ENCODE assay signal across 12 mouse cellular contexts in the genomic region with DNA sequence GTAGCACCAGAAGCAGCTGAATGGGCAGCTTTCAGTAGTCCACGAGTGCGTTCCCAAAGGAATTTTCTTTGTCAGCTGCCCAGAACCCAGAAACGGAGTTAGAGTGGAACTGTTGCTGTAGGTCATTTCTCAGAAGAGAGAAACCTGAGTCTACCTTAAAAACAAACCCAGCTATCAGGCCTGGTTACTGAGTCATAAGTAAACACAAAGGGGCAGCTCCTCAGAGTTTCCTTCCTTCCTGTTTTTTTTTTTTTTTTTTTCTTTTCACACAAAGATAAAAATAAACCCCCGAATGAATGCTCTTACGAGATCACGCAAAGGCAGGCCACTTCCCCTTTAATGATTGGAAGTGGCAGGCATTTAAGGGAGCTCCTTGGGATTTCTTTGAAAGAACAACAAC. TPM values are rescaled to one million over a fixed set of nuclear protein-coding genes. Genes with fewer than 3 reads are reported as not detected.
A peak's percentile ranks its signal among the peaks of the same experiment; 100 is the strongest.
DNase-seq lines count a peak whose midpoint lies in the region; ATAC-seq lines count a peak whose summit lies in the region.
"Had no signal": no experiment of that assay in that cellular context is flagged by ENCODE, and none has a peak within 500 bp of the region (broad histone marks: within the 10 kb centered on the region; RNA-seq: fewer than 3 reads in every experiment).

Gene Tspan8 (plus strand): TSS at position 322 of the 400 bp plus-strand sequence.

- H3K4me2 ChIP-seq in embryonic facial prominence, embryonic 14.5 days (ENCODE audit: low read depth, low read length) = no peak within 1 kb of the TSS
- H3K4me2 ChIP-seq in lung, embryonic 15.5 days = peak within 1 kb of the TSS; percentile 41
- no peak within 1 kb of the TSS for H3K4me2 ChIP-seq in hindbrain, embryonic 11.5 days (replicated peaks; ENCODE audit: low read depth, low read length)
- H3K4me2 ChIP-seq: embryonic facial prominence, embryonic 12.5 days; limb, embryonic 15.5 days; neural tube, embryonic 13.5 days had no signal

- no peak within 1 kb of the TSS for H3K9ac ChIP-seq in embryonic facial prominence, embryonic 14.5 days (ENCODE audit: low read depth, low read length)
- H3K9ac ChIP-seq in lung, embryonic 15.5 days = peak within 1 kb of the TSS; percentile 7; the same call in 1 of the 2 replicates
- no peak within 1 kb of the TSS for H3K9ac ChIP-seq in hindbrain, embryonic 11.5 days (ENCODE audit: low read depth, low read length)
- H3K9ac ChIP-seq: embryonic facial prominence, embryonic 12.5 days; limb, embryonic 15.5 days; neural tube, embryonic 13.5 days had no signal

- no peaks in the 10 kb centered on the region for H3K4me1 ChIP-seq in embryonic facial prominence, embryonic 14.5 days (ENCODE audit: control insufficient read depth, insufficient read depth, low read length)
- H3K4me1 ChIP-seq in embryonic facial prominence, embryonic 10.5 days = peaks cover 11% of the 10 kb centered on the region
- H3K4me1 ChIP-seq in lung, embryonic 15.5 days = peaks cover 12% of the 10 kb centered on the region; the same call in 1 of the 2 replicates
- no peaks in the 10 kb centered on the region for H3K4me1 ChIP-seq in hindbrain, embryonic 11.5 days (replicated peaks; ENCODE audit: control insufficient read depth, insufficient read depth, low read length)
- H3K4me1 ChIP-seq: embryonic facial prominence, embryonic 12.5 days; neural tube, embryonic 13.5 days had no signal

- DNase-seq in embryonic facial prominence, embryonic 14.5 days (ENCODE audit: low spot score) = no peak
- DNase-seq in embryonic facial prominence, embryonic 10.5 days (ENCODE audit: low spot score) = no peak
- peak; percentile 19 to 23 for DNase-seq in spleen, postnatal 10 days (ENCODE audit: low spot score in 2 of 2)
- no peak for DNase-seq in spleen, postnatal 14 days (ENCODE audit: low spot score in 2 of 2)
- no peak for DNase-seq in hindbrain, embryonic 11.5 days (ENCODE audit: low spot score)
- no peak for DNase-seq in ovary, postnatal 14 days (ENCODE audit: low spot score)
- DNase-seq: spleen, adult 18-20 months had no signal

- H3K36me3 ChIP-seq in embryonic facial prominence, embryonic 14.5 days (ENCODE audit: control insufficient read depth, insufficient read depth, low read length) = no peaks in the 10 kb centered on the region
- H3K36me3 ChIP-seq in embryonic facial prominence, embryonic 10.5 days (replicated peaks) = no peaks in the 10 kb centered on the region
- no peaks in the 10 kb centered on the region for H3K36me3 ChIP-seq in lung, embryonic 15.5 days
- H3K36me3 ChIP-seq in hindbrain, embryonic 11.5 days (ENCODE audit: control insufficient read depth, insufficient read depth, low read length) = no peaks in the 10 kb centered on the region
- H3K36me3 ChIP-seq: embryonic facial prominence, embryonic 12.5 days; limb, embryonic 15.5 days; neural tube, embryonic 13.5 days had no signal

- peak within 1 kb of the TSS; percentile 28; the same call in 1 of the 2 replicates for H3K27ac ChIP-seq in embryonic facial prominence, embryonic 14.5 days (replicated peaks; ENCODE audit: low read depth, low read length)
- H3K27ac ChIP-seq in embryonic facial prominence, embryonic 10.5 days (replicated peaks) = no peak within 1 kb of the TSS
- H3K27ac ChIP-seq in lung, embryonic 15.5 days = peak within 1 kb of the TSS; percentile 81
- H3K27ac ChIP-seq in hindbrain, embryonic 11.5 days (ENCODE audit: low read depth, low read length) = no peak within 1 kb of the TSS
- H3K27ac ChIP-seq: embryonic facial prominence, embryonic 12.5 days; limb, embryonic 15.5 days; neural tube, embryonic 13.5 days had no signal

- no peaks in the 10 kb centered on the region for H3K9me3 ChIP-seq in embryonic facial prominence, embryonic 14.5 days (ENCODE audit: control insufficient read depth, low read length)
- H3K9me3 ChIP-seq in embryonic facial prominence, embryonic 10.5 days = no peaks in the 10 kb centered on the region
- no peaks in the 10 kb centered on the region for H3K9me3 ChIP-seq in lung, embryonic 15.5 days
- H3K9me3 ChIP-seq in hindbrain, embryonic 11.5 days (ENCODE audit: control insufficient read depth, low read length) = no peaks in the 10 kb centered on the region
- H3K9me3 ChIP-seq: embryonic facial prominence, embryonic 12.5 days; limb, embryonic 15.5 days; neural tube, embryonic 13.5 days had no signal

- H3K27me3 ChIP-seq in embryonic facial prominence, embryonic 14.5 days (replicated peaks; ENCODE audit: control insufficient read depth, insufficient read depth, low read length) = no peaks in the 10 kb centered on the region
- no peaks in the 10 kb centered on the region for H3K27me3 ChIP-seq in embryonic facial prominence, embryonic 10.5 days (replicated peaks; ENCODE audit: low read depth, poor library complexity, severe bottlenecking)
- H3K27me3 ChIP-seq in lung, embryonic 15.5 days = no peaks in the 10 kb centered on the region
- no peaks in the 10 kb centered on the region for H3K27me3 ChIP-seq in hindbrain, embryonic 11.5 days (ENCODE audit: control insufficient read depth, insufficient read depth, low read length)
- H3K27me3 ChIP-seq: embryonic facial prominence, embryonic 12.5 days; limb, embryonic 15.5 days; neural tube, embryonic 13.5 days had no signal

- H3K4me3 ChIP-seq in embryonic facial prominence, embryonic 14.5 days (ENCODE audit: low read depth, low read length) = no peak within 1 kb of the TSS
- H3K4me3 ChIP-seq in embryonic facial prominence, embryonic 10.5 days = no peak within 1 kb of the TSS
- H3K4me3 ChIP-seq in lung, embryonic 15.5 days = peak within 1 kb of the TSS; percentile 30
- H3K4me3 ChIP-seq in hindbrain, embryonic 11.5 days (ENCODE audit: low read depth, low read length) = no peak within 1 kb of the TSS
- H3K4me3 ChIP-seq: embryonic facial prominence, embryonic 12.5 days; limb, embryonic 15.5 days; neural tube, embryonic 13.5 days had no signal

- ATAC-seq in embryonic facial prominence, embryonic 14.5 days (ENCODE audit: low read depth) = no peak
- ATAC-seq in lung, embryonic 15.5 days (ENCODE audit: borderline replicate concordance, extremely low read depth, low FRiP score, low TSS enrichment) = peak; percentile 55; the same call in 1 of the 2 replicates
- ATAC-seq in hindbrain, embryonic 11.5 days (ENCODE audit: low FRiP score) = no peak
- no peak for ATAC-seq in CD4-positive, CD25-positive, alpha-beta regulatory T cell, adult 4 months

- WGBS in embryonic facial prominence, embryonic 14.5 days = 35% methylated on average over 6 of the region's 6 CpGs
- 39% methylated on average over 6 of the region's 6 CpGs for WGBS in embryonic facial prominence, embryonic 10.5 days
- 26% methylated on average over 6 of the region's 6 CpGs for WGBS in lung, embryonic 15.5 days
- 65% methylated on average over 6 of the region's 6 CpGs for WGBS in hindbrain, embryonic 11.5 days

RNA-seq across cellular contexts. Expression of gene Tspan8, which starts in this region (rescaled TPM):
- polyA plus RNA-seq in embryonic facial prominence, embryonic 14.5 days (2014; fragmentation: Nextera tagmentation; extraction: Ambion mirVana) = 5.3 and 6.3 TPM in 2 replicates
- polyA plus RNA-seq in embryonic facial prominence, embryonic 10.5 days (2016; fragmentation: Nextera tagmentation; extraction: Ambion mirVana) = 0.34 and 0.76 TPM in 2 replicates
- polyA plus RNA-seq in lung, embryonic 15.5 days (2015; fragmentation: Nextera tagmentation; extraction: Ambion mirVana) = 81.0 and 85.8 TPM in 2 replicates
- 1.4 and 1.5 TPM in 2 replicates for polyA plus RNA-seq in hindbrain, embryonic 11.5 days (2014; fragmentation: Nextera tagmentation; extraction: Ambion mirVana)
- polyA plus RNA-seq in CD4-positive, CD25-positive, alpha-beta regulatory T cell, adult 4 months (2017; shearing (Covaris generic)) = not detected

Comparison
In these comparisons a context has a peak if more than half of its experiments do, and no peak if none do; other contexts are left out.
1. RNA of gene Tspan8 (polyA plus RNA-seq): 81.0 to 85.8 TPM in lung, embryonic 15.5 days; 5.3 to 6.3 TPM in embryonic facial prominence, embryonic 14.5 days, 1.4 to 1.5 TPM in hindbrain, embryonic 11.5 days, 0.34 to 0.76 TPM in embryonic facial prominence, embryonic 10.5 days and not detected in CD4-positive, CD25-positive, alpha-beta regulatory T cell, adult 4 months; every median in the first group is over 10 times any median in the second.
2. DNase-seq: peak in spleen, postnatal 10 days (2 of 2); none in embryonic facial prominence, embryonic 14.5 days (single experiment), embryonic facial prominence, embryonic 10.5 days (single experiment), spleen, postnatal 14 days (0 of 2), hindbrain, embryonic 11.5 days (single experiment) and ovary, postnatal 14 days (single experiment).
3. H3K27ac ChIP-seq: peak in embryonic facial prominence, embryonic 14.5 days (single experiment) and lung, embryonic 15.5 days (single experiment); none in embryonic facial prominence, embryonic 10.5 days (single experiment) and hindbrain, embryonic 11.5 days (single experiment).